Mouse (Mus musculus): ENCODE data around the gene Maml3. TPM values are rescaled to one million over a fixed set of nuclear protein-coding genes. Genes with fewer than 3 reads are reported as not detected.

Gene Maml3
- total RNA-seq, 2 experiments from 2014 or later: 2.5 to 4.4 TPM

DNA sequence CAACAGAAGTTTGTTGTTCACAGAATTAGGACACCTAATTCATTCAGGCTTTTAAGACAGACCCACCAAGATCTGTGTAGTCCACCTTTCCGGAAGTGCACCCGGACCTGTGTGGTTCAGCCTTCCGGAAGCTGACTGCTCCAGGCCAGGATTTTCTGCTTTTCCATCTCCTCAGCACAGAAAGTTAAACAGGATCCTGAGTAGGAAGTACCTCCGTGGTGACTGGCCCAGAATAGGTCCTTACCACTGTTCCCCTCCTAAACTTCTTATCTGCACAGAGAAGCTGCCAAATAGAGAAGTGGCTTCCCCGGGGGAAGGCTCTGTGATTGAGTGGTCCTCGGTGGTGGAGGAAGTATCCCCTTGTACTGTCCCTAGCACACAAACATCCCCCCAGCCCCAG lies 442.3 kb downstream of the Maml3 start:
- intact Hi-C loops (cut with DNase I): no loop called here
- DNase-seq (ENCODE audit: low spot score): no peak

- intact Hi-C loops (cut with DNase I): no loop called here
- no peak for DNase-seq (ENCODE audit: low spot score)
Measured at GRCm38 (mm10) chr3:51661880-51662550, 442.9 kb downstream of the Maml3 start.

- intact Hi-C loops (cut with DNase I): no loop called here
- no peak for DNase-seq (ENCODE audit: low spot score)
Measured at GRCm38 (mm10) chr3:51661376-51661775, 443.5 kb downstream of the Maml3 start.

- no peak for DNase-seq (ENCODE audit: low spot score)
- intact Hi-C loops (cut with DNase I): no loop called here
Measured at GRCm38 (mm10) chr3:51660821-51661276, 444.0 kb downstream of the Maml3 start.

- no peak for DNase-seq (ENCODE audit: low spot score)
- intact Hi-C loops (cut with DNase I): no loop called here
Measured at GRCm38 (mm10) chr3:51660060-51660459, 444.8 kb downstream of the Maml3 start, which contains the start of gene Mgst2. Mgst2 (plus strand) TSS chr3:51660360.

GRCm38 (mm10) chr3:51659415-51659814 lies 445.5 kb downstream of the Maml3 start:
- no peak for DNase-seq (ENCODE audit: low spot score)
- intact Hi-C loops (cut with DNase I): no loop called here

DNA sequence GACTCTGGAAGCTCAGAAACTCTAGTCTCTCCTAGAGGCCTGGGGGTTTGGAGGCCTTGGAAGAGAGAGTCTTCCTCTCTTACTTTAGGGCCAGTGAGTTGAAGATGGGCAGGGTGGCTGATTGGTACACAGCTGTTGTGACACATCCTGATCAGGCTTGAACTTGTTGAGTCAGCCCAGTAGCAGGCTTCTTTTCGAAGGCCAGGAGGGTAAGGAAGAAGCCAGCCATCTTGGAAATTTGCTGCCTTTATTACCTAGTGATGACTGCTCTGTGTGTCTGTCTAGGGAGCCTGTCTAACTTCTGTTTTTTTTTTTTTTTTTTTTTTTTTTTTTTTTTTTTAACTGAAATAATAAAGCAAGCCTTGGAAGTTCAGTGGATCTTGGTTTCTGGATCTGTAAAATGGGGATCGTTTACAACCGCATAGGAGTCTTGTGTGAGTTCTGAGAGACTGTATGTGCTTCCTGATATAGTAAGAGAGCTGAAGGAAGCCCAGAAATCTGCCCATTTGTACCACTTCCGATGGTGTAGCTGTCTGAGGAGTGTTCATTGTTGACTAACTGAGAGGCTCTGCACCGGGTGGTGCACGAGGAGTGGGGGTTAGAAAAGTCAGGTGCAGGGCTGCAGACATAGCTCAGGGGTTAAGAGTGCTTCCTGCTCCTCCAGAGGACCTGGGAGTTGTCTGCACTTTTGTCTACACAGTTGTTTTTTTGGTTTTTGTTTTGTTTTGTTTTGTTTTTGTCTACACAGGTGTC lies 450.4 kb downstream of the Maml3 start:
- intact Hi-C loops (cut with DNase I): no loop called here

GRCm38 (mm10) chr3:51652701-51653100 lies 452.2 kb downstream of the Maml3 start:
- intact Hi-C loops (cut with DNase I): no loop called here
- peak; percentile 17 for DNase-seq (ENCODE audit: low spot score)

More for the DNA sequence above, 450.4 kb downstream of the Maml3 start:
- DNase-seq (ENCODE audit: low spot score): no peak

GRCm38 (mm10) chr3:51652292-51652691 lies 452.6 kb downstream of the Maml3 start:
- intact Hi-C loops (cut with DNase I): no loop called here
- DNase-seq (ENCODE audit: low spot score): peak; percentile 35

GRCm38 (mm10) chr3:51651149-51651548 lies 453.7 kb downstream of the Maml3 start:
- no peak for DNase-seq (ENCODE audit: low spot score)
- intact Hi-C loops (cut with DNase I): no loop called here

GRCm38 (mm10) chr3:51649986-51650385 lies 454.9 kb downstream of the Maml3 start:
- intact Hi-C loops (cut with DNase I): loop anchor here (1.0 kb wide), 1 partner anchor 139 kb away; no protein-coding TSS in a partner anchor
- DNase-seq (ENCODE audit: low spot score): no peak

- DNase-seq (ENCODE audit: low spot score): no peak
- intact Hi-C loops (cut with DNase I): loop anchor here (1.0 kb wide), 1 partner anchor 138 kb away; no protein-coding TSS in a partner anchor
Measured at GRCm38 (mm10) chr3:51649426-51649825, 455.4 kb downstream of the Maml3 start.

GRCm38 (mm10) chr3:51648037-51648664 lies 456.7 kb downstream of the Maml3 start:
- intact Hi-C loops (cut with DNase I): loop anchor here (1.0 kb wide), 1 partner anchor 65 kb away; no protein-coding TSS in a partner anchor
- DNase-seq (ENCODE audit: low spot score): peak; percentile 45

GRCm38 (mm10) chr3:51647356-51647755 lies 457.5 kb downstream of the Maml3 start:
- intact Hi-C loops (cut with DNase I): loop anchor here (2.0 kb wide), 1 partner anchor 595 kb away; no protein-coding TSS in a partner anchor
- DNase-seq (ENCODE audit: low spot score): no peak

DNA sequence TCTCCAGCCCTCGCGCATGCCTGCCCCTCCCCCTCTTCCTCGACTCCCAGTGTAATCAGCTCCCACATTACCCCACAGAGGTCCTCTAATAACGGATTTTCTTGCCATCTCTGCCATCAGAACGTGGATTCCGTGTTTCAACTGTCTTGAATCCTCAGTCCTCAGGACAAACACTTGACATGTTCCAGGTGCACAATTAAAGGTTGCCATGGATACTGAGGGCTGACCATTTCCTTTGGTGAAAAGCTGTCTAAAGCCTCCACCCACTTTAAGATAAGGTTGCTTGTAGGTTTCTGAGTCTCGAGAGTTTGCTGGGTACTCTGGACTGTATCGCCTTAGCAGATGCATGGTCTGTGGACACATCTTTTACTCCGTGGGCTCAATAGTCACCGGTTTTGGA lies 458.6 kb downstream of the Maml3 start:
- intact Hi-C loops (cut with DNase I): loop anchor here (2.0 kb wide), 1 partner anchor 596 kb away; no protein-coding TSS in a partner anchor

GRCm38 (mm10) chr3:51645484-51645883 lies 459.4 kb downstream of the Maml3 start:
- intact Hi-C loops (cut with DNase I): no loop called here
- no peak for DNase-seq (ENCODE audit: low spot score)

More for the DNA sequence above, 458.6 kb downstream of the Maml3 start:
- DNase-seq (ENCODE audit: low spot score): no peak

DNA sequence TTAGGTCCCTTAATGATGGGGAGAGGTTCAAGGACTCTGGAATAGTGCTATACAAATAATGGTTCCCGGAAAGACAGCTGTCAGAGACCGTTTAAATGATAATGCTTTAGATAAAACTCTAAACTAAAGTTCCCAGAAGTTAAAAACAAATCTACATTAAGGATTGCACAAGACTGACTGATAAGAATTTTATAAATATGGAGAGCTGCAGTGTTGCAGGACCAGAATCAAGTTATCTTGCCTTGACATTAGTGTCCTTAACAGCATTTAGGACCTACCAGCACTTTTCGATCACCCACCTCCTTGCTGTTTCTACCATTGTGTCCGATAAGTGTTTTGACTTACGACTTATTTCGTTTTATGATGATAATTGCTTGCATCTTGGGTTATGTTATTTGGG lies 466.6 kb downstream of the Maml3 start:
- DNase-seq (ENCODE audit: low spot score): no peak
- intact Hi-C loops (cut with DNase I): no loop called here

DNA sequence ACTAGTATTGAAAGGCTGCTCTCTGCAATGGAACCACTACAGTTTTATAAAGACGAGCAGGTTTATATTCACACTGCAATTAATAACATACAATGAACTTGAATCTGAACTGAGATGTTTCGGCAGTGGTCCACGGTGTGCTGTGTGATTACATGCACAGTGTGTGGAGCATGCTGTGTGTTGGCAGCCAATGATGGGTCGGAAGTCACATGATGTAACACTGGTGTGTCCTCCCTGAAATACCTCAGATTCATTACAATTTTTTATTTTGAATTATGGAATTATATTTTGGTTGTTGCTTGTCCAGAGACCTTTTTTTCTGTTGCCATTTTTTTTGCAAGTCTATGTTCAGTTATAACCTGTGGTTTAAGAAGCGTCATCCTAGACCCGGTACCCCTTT lies 467.6 kb downstream of the Maml3 start:
- DNase-seq (ENCODE audit: low spot score): no peak
- intact Hi-C loops (cut with DNase I): no loop called here

GRCm38 (mm10) chr3:51636700-51637099 lies 468.2 kb downstream of the Maml3 start:
- DNase-seq (ENCODE audit: low spot score): no peak
- intact Hi-C loops (cut with DNase I): no loop called here

DNA sequence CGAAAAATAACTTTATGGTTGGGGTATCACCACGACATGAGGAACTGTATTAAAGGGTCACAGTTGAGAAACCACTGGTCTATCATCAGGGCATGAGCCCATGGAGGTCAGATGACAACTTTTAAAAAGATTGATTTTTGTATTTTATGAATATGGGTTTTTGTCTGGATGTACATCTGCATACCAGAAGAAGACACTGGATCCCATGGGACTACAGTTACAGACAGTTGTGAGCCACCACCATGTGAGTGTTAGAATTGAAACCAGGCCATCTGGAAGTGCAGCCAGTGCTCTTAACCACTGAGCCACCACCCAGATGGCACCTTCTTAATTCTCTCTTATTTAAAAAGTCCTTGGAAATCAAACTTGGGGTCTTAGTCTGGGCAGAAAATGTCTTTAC lies 468.9 kb downstream of the Maml3 start:
- DNase-seq (ENCODE audit: low spot score): no peak
- intact Hi-C loops (cut with DNase I): no loop called here
